15 mouse cellular contexts compared by ENCODE assay signal in genomic region chr10:69611314-69611713, GRCm38 (mm10).
DNase-seq lines count a peak whose midpoint lies in the region; ATAC-seq and TF ChIP-seq lines count a peak whose summit lies in the region.
"Had no signal": no experiment of that assay in that cellular context is flagged by ENCODE, and none has a peak within 500 bp of the region (broad histone marks: within the 10 kb centered on the region; RNA-seq: fewer than 3 reads in every experiment).

No protein-coding gene starts in this region.

- peak; percentile 38; the same call in 1 of the 2 replicates for ATAC-seq in forebrain, postnatal 0 days
- ATAC-seq in forebrain, embryonic 14.5 days, result no peak
- no peak for ATAC-seq in hindbrain, embryonic 15.5 days (ENCODE audit: low FRiP score, low read depth)
- ATAC-seq in hindbrain, embryonic 16.5 days, result no peak
- no peak for ATAC-seq in lung, embryonic 14.5 days (ENCODE audit: insufficient read depth)
- peak; percentile 49 for ATAC-seq in intestine, embryonic 15.5 days

- no peak for DNase-seq in forebrain, postnatal 0 days
- DNase-seq in forebrain, embryonic 14.5 days (ENCODE audit: low spot score), result no peak
- DNase-seq in lung, embryonic 14.5 days, result peak; percentile 40
- DNase-seq in lung, adult 2 months, result no peak
- DNase-seq in cerebellum, postnatal 14 days, result no peak
- DNase-seq: embryo, embryonic 11 days; retina, postnatal 1 day; thymus, adult 2 months had no signal

- no peak for TF ChIP-seq CTCF in forebrain, postnatal 0 days (IDR thresholded peaks at IDR 0.05; ENCODE audit: low read depth)
- no peak for TF ChIP-seq CTCF in lung, embryonic 14.5 days (IDR thresholded peaks at IDR 0.05; ENCODE audit: low read depth)
- TF ChIP-seq CTCF in lung, adult 2 months (IDR thresholded peaks at IDR 0.05; ENCODE audit: insufficient read depth, low read length), result no peak

- no peak overlapping the region for H3K4me2 ChIP-seq in forebrain, postnatal 0 days (ENCODE audit: low read depth)
- H3K4me2 ChIP-seq in forebrain, embryonic 14.5 days (ENCODE audit: low read length), result no peak overlapping the region
- H3K4me2 ChIP-seq in hindbrain, embryonic 15.5 days, result no peak overlapping the region
- no peak overlapping the region for H3K4me2 ChIP-seq in hindbrain, embryonic 16.5 days (ENCODE audit: low read length)
- H3K4me2 ChIP-seq in lung, embryonic 14.5 days, result no peak overlapping the region
- H3K4me2 ChIP-seq in intestine, embryonic 15.5 days (replicated peaks), result no peak overlapping the region
- H3K4me2 ChIP-seq: liver, embryonic 15.5 days; midbrain, embryonic 13.5 days had no signal

- H3K36me3 ChIP-seq in forebrain, postnatal 0 days (ENCODE audit: insufficient read depth), result no peaks in the 10 kb centered on the region; the same call in 1 of the 2 replicates
- H3K36me3 ChIP-seq in forebrain, embryonic 14.5 days (ENCODE audit: control insufficient read depth, insufficient read depth, low read length), result no peaks in the 10 kb centered on the region
- H3K36me3 ChIP-seq in hindbrain, embryonic 15.5 days, result no peaks in the 10 kb centered on the region
- H3K36me3 ChIP-seq in hindbrain, embryonic 16.5 days (ENCODE audit: control insufficient read depth, insufficient read depth, low read length), result no peaks in the 10 kb centered on the region
- H3K36me3 ChIP-seq in lung, embryonic 14.5 days (ENCODE audit: insufficient read depth), result no peaks in the 10 kb centered on the region
- H3K36me3 ChIP-seq in intestine, embryonic 15.5 days, result no peaks in the 10 kb centered on the region
- H3K36me3 ChIP-seq: liver, embryonic 15.5 days had no signal

- no peak overlapping the region for H3K9ac ChIP-seq in forebrain, postnatal 0 days
- H3K9ac ChIP-seq in forebrain, embryonic 14.5 days (ENCODE audit: low read length), result no peak overlapping the region
- H3K9ac ChIP-seq in hindbrain, embryonic 15.5 days, result no peak overlapping the region
- H3K9ac ChIP-seq in hindbrain, embryonic 16.5 days (ENCODE audit: low read depth, low read length), result no peak overlapping the region
- no peak overlapping the region for H3K9ac ChIP-seq in lung, embryonic 14.5 days
- H3K9ac ChIP-seq in intestine, embryonic 15.5 days, result no peak overlapping the region
- H3K9ac ChIP-seq: liver, embryonic 15.5 days had no signal

- H3K27me3 ChIP-seq in forebrain, postnatal 0 days (ENCODE audit: insufficient read depth, low read length), result no peaks in the 10 kb centered on the region
- H3K27me3 ChIP-seq in forebrain, embryonic 14.5 days (replicated peaks; ENCODE audit: control insufficient read depth, insufficient read depth, low read length), result no peaks in the 10 kb centered on the region
- no peaks in the 10 kb centered on the region for H3K27me3 ChIP-seq in hindbrain, embryonic 15.5 days
- H3K27me3 ChIP-seq in hindbrain, embryonic 16.5 days (replicated peaks; ENCODE audit: control insufficient read depth, insufficient read depth, low read length), result no peaks in the 10 kb centered on the region
- no peaks in the 10 kb centered on the region for H3K27me3 ChIP-seq in lung, embryonic 14.5 days (ENCODE audit: insufficient read depth, low read length)
- no peaks in the 10 kb centered on the region for H3K27me3 ChIP-seq in intestine, embryonic 15.5 days (replicated peaks)
- H3K27me3 ChIP-seq: liver, embryonic 15.5 days; midbrain, embryonic 13.5 days had no signal

- H3K9me3 ChIP-seq in forebrain, postnatal 0 days (ENCODE audit: low read length), result no peaks in the 10 kb centered on the region
- no peaks in the 10 kb centered on the region for H3K9me3 ChIP-seq in forebrain, embryonic 14.5 days (replicated peaks; ENCODE audit: control insufficient read depth, low read length)
- no peaks in the 10 kb centered on the region for H3K9me3 ChIP-seq in hindbrain, embryonic 15.5 days
- no peaks in the 10 kb centered on the region for H3K9me3 ChIP-seq in hindbrain, embryonic 16.5 days (ENCODE audit: control insufficient read depth, low read length)
- no peaks in the 10 kb centered on the region for H3K9me3 ChIP-seq in lung, embryonic 14.5 days (ENCODE audit: low read depth, low read length)
- no peaks in the 10 kb centered on the region for H3K9me3 ChIP-seq in intestine, embryonic 15.5 days
- H3K9me3 ChIP-seq: liver, embryonic 15.5 days; midbrain, embryonic 13.5 days had no signal

- H3K4me3 ChIP-seq in forebrain, postnatal 0 days (ENCODE audit: low read depth, low read length), result no peak overlapping the region
- H3K4me3 ChIP-seq in forebrain, embryonic 14.5 days (ENCODE audit: low read depth, low read length), result no peak overlapping the region
- no peak overlapping the region for H3K4me3 ChIP-seq in hindbrain, embryonic 15.5 days
- H3K4me3 ChIP-seq in hindbrain, embryonic 16.5 days (ENCODE audit: low read length), result no peak overlapping the region
- H3K4me3 ChIP-seq in lung, embryonic 14.5 days (ENCODE audit: low read depth, low read length), result no peak overlapping the region
- H3K4me3 ChIP-seq in lung, adult 2 months (replicated peaks; ENCODE audit: extremely low read depth, low read depth, low read length), result no peak overlapping the region
- H3K4me3 ChIP-seq in intestine, embryonic 15.5 days (replicated peaks), result no peak overlapping the region
- H3K4me3 ChIP-seq: left cerebral cortex, adult 2 months; liver, embryonic 15.5 days; midbrain, embryonic 13.5 days had no signal

- no peak for TF ChIP-seq POLR2A in lung, adult 2 months (IDR thresholded peaks at IDR 0.05; ENCODE audit: borderline replicate concordance, extremely low read depth, low read depth, low read length)

- H3K27ac ChIP-seq in forebrain, postnatal 0 days (ENCODE audit: low read depth, low read length), result no peak overlapping the region
- no peak overlapping the region for H3K27ac ChIP-seq in forebrain, embryonic 14.5 days (ENCODE audit: low read depth, low read length)
- H3K27ac ChIP-seq in hindbrain, embryonic 15.5 days (replicated peaks), result 0 out of 2 replicates have a peak overlapping the region, but pooled peaks have one; percentile 7
- no peak overlapping the region for H3K27ac ChIP-seq in hindbrain, embryonic 16.5 days (ENCODE audit: low read depth, low read length)
- peak overlapping the region; percentile 52; the same call in 1 of the 2 replicates for H3K27ac ChIP-seq in lung, embryonic 14.5 days (ENCODE audit: low read depth)
- H3K27ac ChIP-seq in intestine, embryonic 15.5 days, result peak overlapping the region; percentile 78; the same call in 1 of the 2 replicates
- H3K27ac ChIP-seq: left cerebral cortex, adult 2 months; liver, embryonic 15.5 days; macrophage; midbrain, embryonic 13.5 days had no signal

- WGBS in forebrain, postnatal 0 days, result 76% methylated on average over 3 of the region's 3 CpGs
- 87% methylated on average over 3 of the region's 3 CpGs for WGBS in forebrain, embryonic 14.5 days
- 82% methylated on average over 3 of the region's 3 CpGs for WGBS in hindbrain, embryonic 15.5 days
- WGBS in hindbrain, embryonic 16.5 days, result 72% methylated on average over 3 of the region's 3 CpGs
- WGBS in lung, embryonic 14.5 days, result 37% methylated on average over 3 of the region's 3 CpGs
- WGBS in lung, adult 2 months, result 44% methylated on average over 3 of the region's 3 CpGs
- 46% methylated on average over 3 of the region's 3 CpGs for WGBS in intestine, embryonic 15.5 days

- H3K4me1 ChIP-seq in forebrain, postnatal 0 days (ENCODE audit: insufficient read depth), result peaks cover 5% of the 10 kb centered on the region; the same call in 1 of the 2 replicates
- H3K4me1 ChIP-seq in forebrain, embryonic 14.5 days (ENCODE audit: control insufficient read depth, insufficient read depth, low read length), result 0 out of 2 replicates have a peak, but pooled peaks cover 3% of the 10 kb centered on the region
- peaks cover 27% of the 10 kb centered on the region for H3K4me1 ChIP-seq in hindbrain, embryonic 15.5 days (replicated peaks)
- peaks cover 8% of the 10 kb centered on the region for H3K4me1 ChIP-seq in hindbrain, embryonic 16.5 days (ENCODE audit: control insufficient read depth, insufficient read depth, low read depth, low read length)
- peaks cover 4% of the 10 kb centered on the region; the same call in 1 of the 2 replicates for H3K4me1 ChIP-seq in lung, embryonic 14.5 days (ENCODE audit: insufficient read depth)
- H3K4me1 ChIP-seq in lung, adult 2 months (ENCODE audit: control insufficient read depth, insufficient read depth, low read length), result 0 out of 2 replicates have a peak, but pooled peaks cover 2% of the 10 kb centered on the region
- peaks cover 3% of the 10 kb centered on the region for H3K4me1 ChIP-seq in intestine, embryonic 15.5 days (replicated peaks)
- H3K4me1 ChIP-seq: liver, embryonic 15.5 days had no signal

Comparison
In these comparisons a context has a peak if more than half of its experiments do, and no peak if none do; other contexts are left out.
1. ATAC-seq: peak in forebrain, postnatal 0 days (single experiment) and intestine, embryonic 15.5 days (single experiment); none in forebrain, embryonic 14.5 days (single experiment), hindbrain, embryonic 15.5 days (single experiment), hindbrain, embryonic 16.5 days (single experiment) and lung, embryonic 14.5 days (single experiment).
2. H3K27ac ChIP-seq: peak in hindbrain, embryonic 15.5 days (single experiment), lung, embryonic 14.5 days (single experiment) and intestine, embryonic 15.5 days (single experiment); none in forebrain, postnatal 0 days (single experiment), forebrain, embryonic 14.5 days (single experiment) and hindbrain, embryonic 16.5 days (single experiment).